Mouse (Mus musculus) brain, embryonic 14.5 days (tissue): ENCODE results near the gene Ociad2.

Source experiments
- CTCF ChIP-seq: fragments of 200-500 bp; IDR thresholded peaks from 2 replicates; pipeline ENCODE4 v1.5.1; 2012; ENCODE audit warnings: inconsistent platforms, mild to moderate bottlenecking, moderate library complexity, borderline replicate concordance; ENCODE audit not compliant: insufficient read depth, insufficient read length; ENCODE audit errors: extremely low read depth
- POLR2A ChIP-seq: fragments of 200-500 bp; IDR thresholded peaks from 2 replicates; pipeline ENCODE4 v1.6.1; 2012; ENCODE audit warnings: mild to moderate bottlenecking, inconsistent platforms, borderline replicate concordance; ENCODE audit not compliant: poor library complexity, insufficient read depth, insufficient read length, severe bottlenecking; ENCODE audit errors: extremely low read depth

GRCm38 (mm10) chr5:73362791-73363190 lies 22.0 kb upstream of the Ociad2 start:
- TF ChIP-seq POLR2A (no peak), CTCF (no peak)
